Mouse (Mus musculus) spleen, postnatal 36 days (tissue): ENCODE data around the gene Efr3b.
A peak's percentile ranks its signal among the peaks of the same experiment; 100 is the strongest.
"Not testable (repeated sequence)": the region's sequence is repeated elsewhere in the genome, so short reads cannot be mapped to it uniquely, and the experiment has no call there.

Experiments
- DNase-seq, 2 experiments: peaks; one replicate each; pipeline ENCODE4 v3.0.0; 2022; ENCODE audit warnings: low spot score in 2 of 2, mixed read lengths in 1 of 2

The Efr3b gene

GRCm38 (mm10) chr12:3981350-3982131 lies 57.2 kb downstream of the Efr3b start:
- DNase-seq = peak; percentile 68 to 71

- DNase-seq = no peak
Measured at GRCm38 (mm10) chr12:3980991-3981349, 57.7 kb downstream of the Efr3b start.

GRCm38 (mm10) chr12:3973169-3973568 lies 65.5 kb downstream of the Efr3b start:
- not testable (repeated sequence) for DNase-seq

GRCm38 (mm10) chr12:3968380-3968779 lies 70.3 kb downstream of the Efr3b start:
- no peak for DNase-seq

GRCm38 (mm10) chr12:3967196-3967595 lies 71.5 kb downstream of the Efr3b start:
- no peak for DNase-seq

GRCm38 (mm10) chr12:3960553-3960952 lies 78.2 kb downstream of the Efr3b start:
- DNase-seq = no peak

- DNase-seq = peak; percentile 87 to 88
Measured at GRCm38 (mm10) chr12:3959791-3960543, 78.7 kb downstream of the Efr3b start.

GRCm38 (mm10) chr12:3956351-3956750 lies 82.4 kb downstream of the Efr3b start:
- no peak for DNase-seq

GRCm38 (mm10) chr12:3955371-3955770 lies 83.3 kb downstream of the Efr3b start:
- no peak for DNase-seq

- DNase-seq = no peak
Measured at GRCm38 (mm10) chr12:3954651-3955050, 84.1 kb downstream of the Efr3b start, which contains the start of gene Pomc. Gene Pomc (plus strand): TSS chr12:3954951.

- no peak for DNase-seq
Measured at GRCm38 (mm10) chr12:3947503-3947902, 91.2 kb downstream of the Efr3b start.

GRCm38 (mm10) chr12:3944454-3945073 lies 94.2 kb downstream of the Efr3b start:
- no peak for DNase-seq

- DNase-seq = no peak
Measured at GRCm38 (mm10) chr12:3942026-3942425, 96.7 kb downstream of the Efr3b start.

- DNase-seq = not testable (repeated sequence)
Measured at GRCm38 (mm10) chr12:3930090-3930865, 108.4 kb downstream of the Efr3b start.

GRCm38 (mm10) chr12:3928841-3929240 lies 109.9 kb downstream of the Efr3b start:
- DNase-seq = no peak

- DNase-seq = peak; percentile 24 to 38
Measured at GRCm38 (mm10) chr12:3926127-3926526, 112.6 kb downstream of the Efr3b start.

- DNase-seq = no peak
Measured at GRCm38 (mm10) chr12:3919423-3919822, 119.3 kb downstream of the Efr3b start.

GRCm38 (mm10) chr12:3918577-3918976 lies 120.1 kb downstream of the Efr3b start:
- DNase-seq = no peak

- DNase-seq = no peak
Measured at GRCm38 (mm10) chr12:3917668-3918341, 120.9 kb downstream of the Efr3b start.

- DNase-seq = no peak
Measured at GRCm38 (mm10) chr12:3915852-3916251, 122.9 kb downstream of the Efr3b start.
